Mouse (Mus musculus) C2C12 (cell line): ENCODE results near the gene Ahcyl2. TPM values are rescaled to one million over a fixed set of nuclear protein-coding genes. Genes with fewer than 3 reads are reported as not detected.

ENCODE experiments used
- H3K27me3 ChIP-seq: one replicate; pipeline ENCODE4 v1.6.1; 2011; ENCODE audit not compliant: control insufficient read depth, insufficient read depth, insufficient read length
- H3K36me3 ChIP-seq: one replicate; pipeline ENCODE4 v1.6.1; 2011; ENCODE audit not compliant: control insufficient read depth, insufficient read depth
- H3K4me3 ChIP-seq: one replicate; pipeline ENCODE4 v1.5.1; 2011; ENCODE audit warnings: mild to moderate bottlenecking, control low read depth; ENCODE audit not compliant: poor library complexity, insufficient read depth, severe bottlenecking
- H3K79me2 ChIP-seq: one replicate; pipeline ENCODE4 v1.6.1; 2011; ENCODE audit not compliant: control insufficient read depth, insufficient read depth
- H3K79me3 ChIP-seq: one replicate; pipeline ENCODE4 v1.6.1; 2011; ENCODE audit warnings: low read depth, control low read depth
- H3ac ChIP-seq: one replicate; pipeline ENCODE3; 2011; ENCODE audit warnings: low read depth; ENCODE audit not compliant: control insufficient read depth, insufficient read length
- CEBPB ChIP-seq: IDR thresholded peaks from one replicate; pipeline ENCODE4 v1.6.1; 2011; ENCODE audit warnings: low read depth, mild to moderate bottlenecking, control low read depth, moderate library complexity
- CTCF ChIP-seq: IDR thresholded peaks from one replicate; pipeline ENCODE4 v1.5.1; 2011; ENCODE audit not compliant: control insufficient read depth, insufficient read depth, insufficient read length
- FOSL1 ChIP-seq: IDR thresholded peaks from one replicate; pipeline ENCODE4 v1.8.0; 2011; ENCODE audit warnings: mild to moderate bottlenecking, low read length; ENCODE audit not compliant: poor library complexity, insufficient read depth, severe bottlenecking
- MAX ChIP-seq: IDR thresholded peaks from one replicate; pipeline ENCODE4 v1.6.1; 2011; ENCODE audit warnings: mild to moderate bottlenecking, control low read depth
- MYOD1 ChIP-seq: IDR thresholded peaks from one replicate; pipeline ENCODE4 v1.6.1; 2011; ENCODE audit warnings: low read depth; ENCODE audit not compliant: control insufficient read depth, insufficient read length
- MYOG ChIP-seq: IDR thresholded peaks from one replicate; pipeline ENCODE4 v1.6.1; 2011; ENCODE audit not compliant: control insufficient read depth, insufficient read length; ENCODE audit errors: extremely low read depth
- USF1 ChIP-seq: IDR thresholded peaks from one replicate; pipeline ENCODE4 v1.6.1; 2011; ENCODE audit warnings: low read depth, mild to moderate bottlenecking, control low read depth, moderate library complexity
- polyA plus RNA-seq: library from polyadenylated mRNA; unstranded; fragments of >200 nt; fragmentation: generic; extraction: Trizol; gene quantifications from one replicate; pipeline ENCODE4 v1.2.1, GENCODE M21; 2012; ENCODE audit warnings: missing spikeins

Ahcyl2 gene
- polyA plus RNA-seq, 1 experiment, result 6.3 TPM

- no peaks in the 10 kb centered on the region for H3K27me3 ChIP-seq
- no peaks in the 10 kb centered on the region for H3K79me2 ChIP-seq
- no peak for TF ChIP-seq CEBPB
- no peak for TF ChIP-seq CTCF
- no peak for TF ChIP-seq MAX
- TF ChIP-seq MYOD1, result no peak
- no peak for TF ChIP-seq MYOG
- TF ChIP-seq FOSL1, result no peak
- TF ChIP-seq USF1, result no peak
- no peak overlapping the region for H3K4me3 ChIP-seq
- H3ac ChIP-seq, result no peak overlapping the region
- H3K79me3 ChIP-seq, result no peaks in the 10 kb centered on the region
- no peaks in the 10 kb centered on the region for H3K36me3 ChIP-seq
These were observed 38.3 kb upstream of the Ahcyl2 start for GRCm38 (mm10) chr6:29729491-29729890.

- Histone ChIP-seq H3ac (peak within 1 kb of the TSS; percentile 94), H3K79me2 (peaks cover 48% of the 10 kb centered on the region), H3K36me3 (peaks cover 7% of the 10 kb centered on the region), H3K4me3 (peak within 1 kb of the TSS; percentile 57), H3K27me3 (no peaks in the 10 kb centered on the region), H3K79me3 (peaks cover 38% of the 10 kb centered on the region)
- TF ChIP-seq MYOD1 (no peak), MYOG (no peak), MAX (no peak), CTCF (no peak), CEBPB (no peak), USF1 (no peak), FOSL1 (no peak)
These were observed 32.5 kb upstream of the Ahcyl2 start, which contains the start of gene Smo for GRCm38 (mm10) chr6:29735336-29735688. Gene Smo, plus strand, starts transcription at chr6:29735503.

GRCm38 (mm10) chr6:29735689-29736451 is 31.9 kb upstream of the Ahcyl2 start:
- TF ChIP-seq CEBPB (no peak), MAX (peak; percentile 79)

GRCm38 (mm10) chr6:29736610-29737458 is 31.0 kb upstream of the Ahcyl2 start:
- H3ac ChIP-seq, result peak overlapping the region; percentile 94
- peaks cover 61% of the 10 kb centered on the region for H3K79me2 ChIP-seq
- H3K27me3 ChIP-seq, result no peaks in the 10 kb centered on the region
- peak overlapping the region; percentile 57 for H3K4me3 ChIP-seq
- peaks cover 7% of the 10 kb centered on the region for H3K36me3 ChIP-seq
- peaks cover 49% of the 10 kb centered on the region for H3K79me3 ChIP-seq
- TF ChIP-seq USF1 (no peak), MYOG (no peak), MYOD1 (no peak), CEBPB (no peak), FOSL1 (no peak)

More at GRCm38 (mm10) chr6:29735689-29736451, 31.9 kb upstream of the Ahcyl2 start:
- H3K79me2 ChIP-seq, result peaks cover 54% of the 10 kb centered on the region
- peaks cover 7% of the 10 kb centered on the region for H3K36me3 ChIP-seq
- peaks cover 43% of the 10 kb centered on the region for H3K79me3 ChIP-seq
- no peaks in the 10 kb centered on the region for H3K27me3 ChIP-seq
- H3K4me3 ChIP-seq, result peak overlapping the region; percentile 57
- H3ac ChIP-seq, result peak overlapping the region; percentile 94

GRCm38 (mm10) chr6:29751466-29752152 is 16.2 kb upstream of the Ahcyl2 start:
- no peak overlapping the region for H3K4me3 ChIP-seq
- H3K79me2 ChIP-seq, result peaks cover 15% of the 10 kb centered on the region
- H3K36me3 ChIP-seq, result peaks cover 18% of the 10 kb centered on the region
- peaks cover 8% of the 10 kb centered on the region for H3K79me3 ChIP-seq
- no peaks in the 10 kb centered on the region for H3K27me3 ChIP-seq
- TF ChIP-seq USF1, result no peak
- TF ChIP-seq MAX, result no peak
- TF ChIP-seq CTCF, result no peak
- TF ChIP-seq CEBPB, result no peak
- TF ChIP-seq MYOG, result no peak
- no peak for TF ChIP-seq FOSL1
- TF ChIP-seq MYOD1, result no peak
- no peak overlapping the region for H3ac ChIP-seq
